Mouse (Mus musculus) hindbrain, embryonic 14.5 days (tissue): ENCODE data around the gene Tecpr2. TPM values are rescaled to one million over a fixed set of nuclear protein-coding genes. Genes with fewer than 3 reads are reported as not detected.

Experiments used
- ATAC-seq: fragments of 200-750 bp; cut with Nextera tagmentation; 2 replicates; pipeline ENCODE4 v1.8.0; 2017; ENCODE audit warnings: moderate number of reproducible peaks, mild to moderate bottlenecking, moderate TSS enrichment, moderate library complexity; ENCODE audit not compliant: low FRiP score
- DNase-seq: peaks from one replicate; pipeline ENCODE4 v3.0.0-alpha.2; 2015; ENCODE audit warnings: low spot score
- H3K27ac ChIP-seq: fragments of 300-500 bp; sonication (generic); 2 replicates; pipeline ENCODE4 v1.5.1; 2014; ENCODE audit warnings: mild to moderate bottlenecking, moderate library complexity
- H3K27me3 ChIP-seq: fragments of 300-500 bp; sonication (generic); 2 replicates; pipeline ENCODE4 v1.6.1; 2014; ENCODE audit warnings: mild to moderate bottlenecking, low read length, mixed read lengths; ENCODE audit not compliant: control insufficient read depth, insufficient read depth
- H3K36me3 ChIP-seq: fragments of 300-500 bp; sonication (generic); replicated peaks from 2 replicates; pipeline ENCODE4 v1.6.1; 2014; ENCODE audit not compliant: control insufficient read depth, insufficient read depth
- H3K4me1 ChIP-seq: fragments of 300-500 bp; sonication (generic); replicated peaks from 2 replicates; pipeline ENCODE4 v1.6.1; 2014; ENCODE audit warnings: antibody characterized with exemption, low read length, mixed read lengths; ENCODE audit not compliant: control insufficient read depth, insufficient read depth
- H3K4me2 ChIP-seq: fragments of 300-500 bp; sonication (generic); replicated peaks from 2 replicates; pipeline ENCODE4 v1.6.1; 2014; ENCODE audit warnings: mild to moderate bottlenecking, moderate library complexity
- H3K4me3 ChIP-seq: fragments of 300-500 bp; sonication (generic); replicated peaks from 2 replicates; pipeline ENCODE4 v1.5.1; 2014; ENCODE audit warnings: mild to moderate bottlenecking, low read length
- H3K9ac ChIP-seq: fragments of 300-500 bp; sonication (generic); 2 replicates; pipeline ENCODE4 v1.6.1; 2014
- H3K9me3 ChIP-seq: fragments of 300-500 bp; sonication (generic); 2 replicates; pipeline ENCODE4 v1.6.1; 2016; ENCODE audit warnings: low read length; ENCODE audit not compliant: control insufficient read depth
- WGBS: fragments of 180-500 bp; shearing (Covaris S2); extraction: QIAGEN DNeasy Blood & Tissue Kit; methylation state at CpG from one replicate; pipeline ENCODE4 v1.1.7; 2014; 5-methylcytosine and 5-hydroxymethylcytosine counted together
- polyA plus RNA-seq: library from polyadenylated mRNA; unstranded; fragments of >200 nt; fragmentation: Nextera tagmentation; extraction: Ambion mirVana; gene quantifications from 2 replicates; pipeline ENCODE4 v1.2.1, GENCODE M21; 2014

Tecpr2 gene
- polyA plus RNA-seq, 1 experiment from 2014 or later: 6.6 TPM

- Histone ChIP-seq H3K36me3 (peaks cover 49% of the 10 kb centered on the region), H3K4me2 (no peak overlapping the region), H3K4me1 (no peaks in the 10 kb centered on the region), H3K9ac (no peak overlapping the region), H3K4me3 (no peak overlapping the region), H3K9me3 (no peaks in the 10 kb centered on the region), H3K27me3 (no peaks in the 10 kb centered on the region), H3K27ac (no peak overlapping the region)
- DNase-seq (no peak), ATAC-seq (no peak)
- WGBS: 87% methylated on average over 4 of the region's 4 CpGs
These were observed 61.1 kb downstream of the Tecpr2 start for GRCm38 (mm10) chr12:110950151-110950550.

GRCm38 (mm10) chr12:110951236-110951635 lies 62.2 kb downstream of the Tecpr2 start:
- H3K27me3 ChIP-seq: no peaks in the 10 kb centered on the region
- WGBS: 82% methylated on average over 7 of the region's 7 CpGs
- no peaks in the 10 kb centered on the region for H3K4me1 ChIP-seq
- H3K4me2 ChIP-seq: no peak overlapping the region
- peaks cover 49% of the 10 kb centered on the region for H3K36me3 ChIP-seq
- ATAC-seq (no peak), DNase-seq (no peak)
- no peak overlapping the region for H3K9ac ChIP-seq
- no peaks in the 10 kb centered on the region for H3K9me3 ChIP-seq
- no peak overlapping the region for H3K4me3 ChIP-seq
- H3K27ac ChIP-seq: no peak overlapping the region

DNA sequence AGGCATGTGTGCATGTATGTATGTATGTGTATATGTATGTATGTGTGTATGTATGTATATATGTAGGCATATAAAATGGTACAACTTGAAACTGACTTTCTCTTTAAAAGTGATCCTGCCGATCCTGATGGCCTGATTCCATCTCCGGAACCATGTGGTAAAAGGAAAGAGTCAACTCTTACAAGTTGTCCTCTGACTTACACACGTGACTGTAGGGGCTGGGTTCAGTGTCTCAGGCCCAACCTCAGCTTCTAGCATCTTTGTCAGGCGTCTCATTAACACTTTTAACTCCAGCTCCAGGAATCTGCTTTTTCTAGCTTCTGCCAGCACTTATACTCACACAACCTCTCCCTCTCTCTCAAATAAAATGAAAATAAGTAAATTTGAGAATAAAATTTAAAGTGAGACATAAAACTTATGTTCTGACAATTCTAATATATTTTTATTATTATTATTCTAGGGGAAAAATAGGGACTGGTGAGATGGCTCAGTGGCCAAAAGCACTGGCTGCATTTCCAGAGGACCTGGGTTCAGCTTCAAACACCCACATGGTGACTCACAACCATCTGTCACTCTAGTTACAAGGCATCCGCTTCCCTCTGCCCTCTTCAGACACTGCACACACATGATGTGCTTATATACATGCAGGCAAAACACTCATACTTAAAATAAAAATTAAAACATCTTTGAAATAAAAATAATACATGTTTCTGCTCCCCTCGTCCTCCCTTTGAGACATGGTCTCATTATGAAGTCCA lies 63.7 kb downstream of the Tecpr2 start:
- no peaks in the 10 kb centered on the region for H3K27me3 ChIP-seq
- no peaks in the 10 kb centered on the region for H3K4me1 ChIP-seq
- ATAC-seq (no peak), DNase-seq (no peak)
- H3K36me3 ChIP-seq: peaks cover 45% of the 10 kb centered on the region
- no peak overlapping the region for H3K27ac ChIP-seq
- no peak overlapping the region for H3K4me3 ChIP-seq
- WGBS: 89% methylated on average over 6 of the region's 6 CpGs
- no peak overlapping the region for H3K4me2 ChIP-seq
- H3K9ac ChIP-seq: no peak overlapping the region
- no peaks in the 10 kb centered on the region for H3K9me3 ChIP-seq

GRCm38 (mm10) chr12:110953443-110953842 lies 64.4 kb downstream of the Tecpr2 start:
- Histone ChIP-seq H3K36me3 (peaks cover 45% of the 10 kb centered on the region), H3K4me2 (no peak overlapping the region), H3K27ac (no peak overlapping the region), H3K27me3 (no peaks in the 10 kb centered on the region), H3K4me1 (no peaks in the 10 kb centered on the region), H3K9me3 (no peaks in the 10 kb centered on the region), H3K9ac (no peak overlapping the region), H3K4me3 (no peak overlapping the region)
- no peak for DNase-seq
- no peak for ATAC-seq
- WGBS: 93% methylated on average over 3 of the region's 3 CpGs

GRCm38 (mm10) chr12:110953900-110954299 lies 64.8 kb downstream of the Tecpr2 start:
- ATAC-seq: no peak

GRCm38 (mm10) chr12:110954351-110954991 lies 65.4 kb downstream of the Tecpr2 start:
- Histone ChIP-seq H3K4me2 (no peak overlapping the region), H3K27ac (no peak overlapping the region), H3K4me1 (no peaks in the 10 kb centered on the region), H3K4me3 (no peak overlapping the region), H3K36me3 (peaks cover 47% of the 10 kb centered on the region), H3K9ac (no peak overlapping the region), H3K9me3 (no peaks in the 10 kb centered on the region), H3K27me3 (no peaks in the 10 kb centered on the region)
- ATAC-seq (no peak), DNase-seq (no peak)
- WGBS: 85% methylated on average over 4 of the region's 4 CpGs

More at GRCm38 (mm10) chr12:110953900-110954299, 64.8 kb downstream of the Tecpr2 start:
- Histone ChIP-seq H3K27ac (no peak overlapping the region), H3K9ac (no peak overlapping the region), H3K4me2 (no peak overlapping the region), H3K4me3 (no peak overlapping the region), H3K36me3 (peaks cover 46% of the 10 kb centered on the region), H3K27me3 (no peaks in the 10 kb centered on the region), H3K9me3 (no peaks in the 10 kb centered on the region), H3K4me1 (no peaks in the 10 kb centered on the region)
- WGBS: 94% methylated on average over 2 of the region's 2 CpGs
- no peak for DNase-seq

DNA sequence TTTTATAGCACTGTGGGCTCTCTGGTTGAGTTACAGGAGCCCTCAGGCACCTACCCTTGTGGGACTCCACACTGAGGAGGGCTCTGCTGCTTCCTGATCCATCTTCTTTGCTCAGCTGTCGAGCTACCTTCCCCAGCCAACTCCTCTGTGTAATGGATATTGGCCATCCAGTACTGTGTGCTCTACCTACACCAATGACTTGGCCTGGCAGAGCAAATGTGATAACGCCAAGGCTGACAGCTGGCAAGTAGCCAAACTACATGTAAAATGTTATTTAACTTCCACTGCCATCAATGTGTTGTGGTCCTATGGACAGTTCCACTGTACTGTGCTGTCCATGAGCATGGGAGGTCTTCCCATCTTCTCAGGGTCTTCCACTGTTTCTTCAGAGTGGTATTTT lies 72.9 kb downstream of the Tecpr2 start:
- Histone ChIP-seq H3K9ac (no peak overlapping the region), H3K4me2 (no peak overlapping the region), H3K36me3 (peaks cover 36% of the 10 kb centered on the region), H3K9me3 (no peaks in the 10 kb centered on the region), H3K27ac (no peak overlapping the region), H3K4me1 (no peaks in the 10 kb centered on the region), H3K4me3 (no peak overlapping the region), H3K27me3 (no peaks in the 10 kb centered on the region)
- 74% methylated on average over 2 of the region's 2 CpGs for WGBS
- ATAC-seq: no peak
- no peak for DNase-seq

DNA sequence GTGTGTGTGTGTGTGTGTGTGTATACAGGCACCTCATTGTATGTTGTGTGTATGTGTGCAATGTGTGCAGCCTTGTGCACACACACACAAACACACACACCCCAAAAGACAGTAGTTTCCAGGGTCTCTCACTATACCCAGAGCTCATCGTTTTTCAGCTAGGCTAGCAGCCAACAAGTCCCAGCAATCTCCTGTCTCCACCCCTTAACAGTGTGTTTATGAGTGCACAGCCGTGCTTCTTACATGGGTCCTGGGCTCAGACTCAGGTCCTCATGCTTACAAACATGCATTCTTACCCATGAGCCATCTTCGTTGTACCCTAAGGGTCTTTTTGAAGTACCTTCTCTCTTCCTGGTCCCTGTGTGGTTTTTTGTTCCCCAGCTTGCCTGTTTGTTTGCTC lies 76.4 kb downstream of the Tecpr2 start:
- Histone ChIP-seq H3K4me3 (no peak overlapping the region), H3K27me3 (no peaks in the 10 kb centered on the region), H3K9ac (no peak overlapping the region; the same call in 1 of the 2 replicates), H3K9me3 (no peaks in the 10 kb centered on the region), H3K4me1 (no peaks in the 10 kb centered on the region), H3K36me3 (peaks cover 42% of the 10 kb centered on the region), H3K4me2 (no peak overlapping the region), H3K27ac (no peak overlapping the region)
- 88% methylated on average over 3 of the region's 3 CpGs for WGBS
- ATAC-seq: no peak
- DNase-seq: no peak

- H3K4me3 ChIP-seq: no peak overlapping the region
- ATAC-seq: no peak
- H3K4me2 ChIP-seq: no peak overlapping the region
- no peaks in the 10 kb centered on the region for H3K27me3 ChIP-seq
- no peak overlapping the region for H3K27ac ChIP-seq
- H3K9me3 ChIP-seq: no peaks in the 10 kb centered on the region
- no peak overlapping the region; the same call in 1 of the 2 replicates for H3K9ac ChIP-seq
- DNase-seq: no peak
- no peaks in the 10 kb centered on the region for H3K4me1 ChIP-seq
- 84% methylated on average over 4 of the region's 4 CpGs for WGBS
- peaks cover 41% of the 10 kb centered on the region for H3K36me3 ChIP-seq
These were observed 77.0 kb downstream of the Tecpr2 start for GRCm38 (mm10) chr12:110966079-110966478.
